In genomic region chr9:78520127-78520779, GRCm38 (mm10) we compare ENCODE assay signal across 8 mouse cellular contexts. TPM values are rescaled to one million over a fixed set of nuclear protein-coding genes. Genes with fewer than 3 reads are reported as not detected.
DNase-seq lines count a peak whose midpoint lies in the region; ATAC-seq and TF ChIP-seq lines count a peak whose summit lies in the region.

No protein-coding gene starts in this region.

- H3K4me2 ChIP-seq in embryonic facial prominence, embryonic 11.5 days (ENCODE audit: low read depth, low read length), result peak overlapping the region; percentile 71
- H3K4me2 ChIP-seq in hindbrain, postnatal 0 days (ENCODE audit: low read depth, low read length), result peak overlapping the region; percentile 77
- peak overlapping the region; percentile 92 for H3K4me2 ChIP-seq in liver, embryonic 12.5 days

- no peaks in the 10 kb centered on the region for H3K36me3 ChIP-seq in embryonic facial prominence, embryonic 11.5 days (replicated peaks; ENCODE audit: control insufficient read depth, insufficient read depth, low read depth, low read length)
- H3K36me3 ChIP-seq in hindbrain, postnatal 0 days (ENCODE audit: insufficient read depth, low read length), result no peaks in the 10 kb centered on the region
- no peaks in the 10 kb centered on the region for H3K36me3 ChIP-seq in liver, embryonic 12.5 days

- no peaks in the 10 kb centered on the region for H3K4me1 ChIP-seq in embryonic facial prominence, embryonic 11.5 days (ENCODE audit: control insufficient read depth, insufficient read depth, low read length)
- H3K4me1 ChIP-seq in hindbrain, postnatal 0 days (ENCODE audit: insufficient read depth, low read length), result 0 out of 2 replicates have a peak, but pooled peaks cover 9% of the 10 kb centered on the region
- H3K4me1 ChIP-seq in liver, embryonic 12.5 days, result peaks cover 44% of the 10 kb centered on the region
- H3K4me1 ChIP-seq in olfactory bulb, adult 2 months (ENCODE audit: control insufficient read depth, insufficient read depth, low read length), result peaks cover 20% of the 10 kb centered on the region

- peak; percentile 88 for ATAC-seq in embryonic facial prominence, embryonic 11.5 days (replicated peaks; ENCODE audit: insufficient number of reproducible peaks, low FRiP score, low TSS enrichment, low read depth)
- ATAC-seq in hindbrain, postnatal 0 days, result peak; percentile 84
- ATAC-seq in liver, embryonic 12.5 days, result peak; percentile 30; the same call in 1 of the 2 replicates
- ATAC-seq in megakaryocyte-erythroid progenitor cell, adult 5-6 weeks (replicated peaks; ENCODE audit: low FRiP score, low TSS enrichment, poor library complexity, severe bottlenecking), result no peak

- H3K9ac ChIP-seq in embryonic facial prominence, embryonic 11.5 days (replicated peaks; ENCODE audit: low read length), result peak overlapping the region; percentile 65
- peak overlapping the region; percentile 42; the same call in 1 of the 2 replicates for H3K9ac ChIP-seq in hindbrain, postnatal 0 days (replicated peaks; ENCODE audit: low read length)
- peak overlapping the region; percentile 65 for H3K9ac ChIP-seq in liver, embryonic 12.5 days

- intact Hi-C loops in left cerebral cortex, postnatal 4 days (cut with DNase I), result loop anchor here (2.0 kb wide), 1 partner anchor 39 kb away; no protein-coding TSS in a partner anchor

- no peaks in the 10 kb centered on the region for H3K9me3 ChIP-seq in embryonic facial prominence, embryonic 11.5 days (replicated peaks; ENCODE audit: control insufficient read depth, low read length)
- H3K9me3 ChIP-seq in hindbrain, postnatal 0 days (ENCODE audit: low read length), result no peaks in the 10 kb centered on the region
- no peaks in the 10 kb centered on the region for H3K9me3 ChIP-seq in liver, embryonic 12.5 days (replicated peaks)

- 2% methylated on average over 15 of the region's 15 CpGs for whole genome bisulfite sequencing in embryonic facial prominence, embryonic 11.5 days
- 3% methylated on average over 15 of the region's 15 CpGs for WGBS in hindbrain, postnatal 0 days
- WGBS in liver, embryonic 12.5 days (ENCODE audit: insufficient replicate concordance), result 21% methylated on average over 15 of the region's 15 CpGs
- 18% methylated on average over 15 of the region's 15 CpGs for WGBS in olfactory bulb, adult 2 months

- DNase-seq in left cerebral cortex, postnatal 4 days, result peak; percentile 63
- no peak for DNase-seq in left cerebral cortex, adult 11 months (ENCODE audit: low spot score)
- DNase-seq in embryonic facial prominence, embryonic 11.5 days (ENCODE audit: low spot score), result peak; percentile 95
- DNase-seq in hindbrain, postnatal 0 days (ENCODE audit: low spot score), result peak; percentile 79
- no peak for DNase-seq in right cerebral cortex, postnatal 14 days

- H3K27ac ChIP-seq in embryonic facial prominence, embryonic 11.5 days (replicated peaks; ENCODE audit: low read depth, low read length), result peak overlapping the region; percentile 68
- peak overlapping the region; percentile 83 for H3K27ac ChIP-seq in hindbrain, postnatal 0 days
- peak overlapping the region; percentile 69 for H3K27ac ChIP-seq in liver, embryonic 12.5 days
- H3K27ac ChIP-seq in olfactory bulb, adult 2 months (ENCODE audit: insufficient read depth, low read depth, low read length), result no peak overlapping the region

- no peak for TF ChIP-seq POLR2A in olfactory bulb, adult 2 months (IDR thresholded peaks at IDR 0.05; ENCODE audit: insufficient read depth, low read depth, low read length)

- TF ChIP-seq CTCF in hindbrain, postnatal 0 days (IDR thresholded peaks at IDR 0.05; ENCODE audit: low read depth), result no peak
- no peak for TF ChIP-seq CTCF in olfactory bulb, adult 2 months (IDR thresholded peaks at IDR 0.05; ENCODE audit: insufficient read depth, low read depth, low read length)

- H3K27me3 ChIP-seq in embryonic facial prominence, embryonic 11.5 days (ENCODE audit: control insufficient read depth, insufficient read depth, low read length), result no peaks in the 10 kb centered on the region
- H3K27me3 ChIP-seq in hindbrain, postnatal 0 days (ENCODE audit: insufficient read depth, low read length), result no peaks in the 10 kb centered on the region
- no peaks in the 10 kb centered on the region; the same call in 1 of the 2 replicates for H3K27me3 ChIP-seq in liver, embryonic 12.5 days (replicated peaks)

- peak overlapping the region; percentile 32 for H3K4me3 ChIP-seq in embryonic facial prominence, embryonic 11.5 days (ENCODE audit: low read depth, low read length)
- H3K4me3 ChIP-seq in hindbrain, postnatal 0 days (ENCODE audit: low read length), result peak overlapping the region; percentile 36
- peak overlapping the region; percentile 64 for H3K4me3 ChIP-seq in liver, embryonic 12.5 days
- H3K4me3 ChIP-seq in olfactory bulb, adult 2 months (ENCODE audit: insufficient read depth, low read depth, low read length), result peak overlapping the region; percentile 36

RNA-seq across cellular contexts. Expression of gene Eef1a1, which starts 31.3 kb away (rescaled TPM):
- 1,000 to 10,000 TPM; 5,205 to 5,346 TPM for total RNA-seq in left cerebral cortex, postnatal 4 days (2021)
- polyA plus RNA-seq in embryonic facial prominence, embryonic 11.5 days (2014; fragmentation: Nextera tagmentation; extraction: Ambion mirVana), result 5,291 and 5,417 TPM in 2 replicates
- 5,514 and 5,628 TPM in 2 replicates for total RNA-seq in hindbrain, postnatal 0 days (2014; rRNA removed)
- polyA plus RNA-seq in hindbrain, postnatal 0 days (2015; fragmentation: Nextera tagmentation; extraction: Ambion mirVana), result 2,472 and 2,549 TPM in 2 replicates
- polyA plus RNA-seq in liver, embryonic 12.5 days (2016; fragmentation: Nextera tagmentation; extraction: Ambion mirVana), result 2,705 and 2,706 TPM in 2 replicates
- polyA plus RNA-seq in olfactory bulb, adult 2 months (2012; ENCODE audit: insufficient read depth, insufficient read length, low replicate concordance, missing spikeins), result 5,304 and 7,068 TPM in 2 replicates
- 11,779 and 12,959 TPM in 2 replicates for total RNA-seq in megakaryocyte-erythroid progenitor cell, adult 5-6 weeks (2014; fragmentation: Nextera tagmentation)
- 14,853 and 18,691 TPM in 2 replicates for total RNA-seq in megakaryocyte-erythroid progenitor cell, adult 5-6 weeks (2017)

Comparison
In these comparisons a context has a peak if more than half of its experiments do, and no peak if none do; other contexts are left out.
1. DNase-seq: peak in left cerebral cortex, postnatal 4 days (single experiment), embryonic facial prominence, embryonic 11.5 days (single experiment) and hindbrain, postnatal 0 days (single experiment); none in left cerebral cortex, adult 11 months (single experiment) and right cerebral cortex, postnatal 14 days (single experiment).
2. Peak in every context shown above with its lines, with median percentiles within 50 percentile points of each other: H3K4me2 ChIP-seq, H3K4me3 ChIP-seq and H3K9ac ChIP-seq.